Mouse (Mus musculus) adrenal gland, adult 10 weeks (tissue): Measurements from ENCODE around the gene Cdc37l1. TPM values are rescaled to one million over a fixed set of nuclear protein-coding genes. Genes with fewer than 3 reads are reported as not detected.

Experiments
- polyA plus RNA-seq: library from polyadenylated mRNA; stranded (reverse); fragments of 350-450 nt; fragmentation: Illumina TruSeq; extraction: RNeasy Lipid Tissue Mini Kit (QIAGEN cat#74804); gene quantifications from one replicate; pipeline ENCODE4 v1.2.3, GENCODE M21; 2014; ENCODE audit warnings: low read depth, low replicate concordance

Cdc37l1 gene
- 101 TPM for polyA plus RNA-seq

GRCm38 (mm10) chr19:28990194-28990589, at the start of gene Cdc37l1:
Gene Cdc37l1, plus strand, starts transcription at chr19:28990352.

GRCm38 (mm10) chr19:28963842-28964551, 26.2 kb upstream of the Cdc37l1 start, which contains the start of gene Plpp6:
Gene Plpp6, plus strand, starts transcription at chr19:28963953.

GRCm38 (mm10) chr19:28967652-28968051, 22.5 kb upstream of the Cdc37l1 start, which contains the start of gene 4430402I18Rik:
Gene 4430402I18Rik, minus strand, starts transcription at chr19:28967800.

GRCm38 (mm10) chr19:29047334-29048170, 57.4 kb downstream of the Cdc37l1 start, which contains the start of gene Ak3:
Gene Ak3, minus strand, starts transcription at chr19:29047961.

Other genes with a start within 250 kb of the Cdc37l1 start
- gene Slc1a1, start 155.3 kb upstream of the Cdc37l1 start, polyA plus RNA-seq: 1.0 TPM
- 105 TPM for gene Plpp6, start 26.4 kb upstream of the Cdc37l1 start, polyA plus RNA-seq
- gene 4430402I18Rik, start 22.6 kb upstream of the Cdc37l1 start, polyA plus RNA-seq: 4.4 TPM
- 497 TPM for gene Ak3, start 57.6 kb downstream of the Cdc37l1 start, polyA plus RNA-seq
- gene Rcl1, start 111.0 kb downstream of the Cdc37l1 start, polyA plus RNA-seq: 4.4 TPM